Mouse (Mus musculus) heart, adult 11 months (tissue): ENCODE measurements around the gene Phf2.

Experiments
- DNase-seq: peaks from one replicate; pipeline ENCODE4 v3.0.0; 2022

The Phf2 gene

DNA sequence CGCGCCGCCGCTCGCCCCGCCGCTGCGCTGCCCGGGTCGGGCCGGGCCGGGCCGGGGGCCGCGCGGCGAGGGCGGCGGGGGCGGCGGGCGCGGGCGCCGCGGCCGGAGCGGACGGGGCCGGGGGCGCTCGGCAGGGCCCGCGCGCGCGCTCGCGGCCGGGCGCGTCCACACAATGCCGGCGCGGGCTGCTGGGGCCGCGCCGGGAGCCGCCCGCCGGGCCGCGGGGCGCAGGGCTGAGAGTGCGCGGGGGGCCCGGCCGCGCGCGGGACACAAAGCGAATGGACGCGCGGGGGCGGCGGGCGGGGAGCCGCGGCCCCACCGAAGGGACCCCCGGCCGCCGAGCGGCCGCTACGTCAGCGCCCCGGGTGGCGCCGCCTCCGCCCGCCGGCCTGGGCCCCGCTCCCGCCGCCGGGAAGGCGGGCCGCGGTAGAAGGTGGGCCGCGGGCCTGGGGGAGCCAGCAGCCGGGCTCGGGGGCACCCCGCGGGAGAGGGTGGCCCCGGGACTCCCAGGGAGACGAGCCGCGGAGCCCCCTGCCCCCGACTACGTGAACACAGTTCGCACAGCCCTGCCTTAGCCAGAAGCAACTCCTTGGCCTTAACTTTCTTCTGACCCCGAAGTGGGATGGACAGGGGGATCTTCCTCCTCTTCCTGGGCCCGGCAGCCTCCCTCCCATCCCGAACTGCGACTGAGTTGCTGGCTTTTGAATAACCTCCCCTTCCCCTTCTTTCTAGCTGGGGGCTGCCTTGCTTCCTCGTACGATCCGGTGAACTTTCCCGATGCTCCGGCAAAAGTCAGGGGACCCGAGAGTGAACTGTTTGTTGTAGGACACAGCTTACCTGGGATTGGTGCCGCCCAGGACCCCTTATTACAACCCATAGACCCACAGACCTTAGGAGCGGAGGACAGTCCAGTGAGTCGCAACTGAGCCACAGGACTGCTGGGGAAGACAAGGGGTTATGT is at the start of gene Phf2:
Phf2 (minus strand) TSS at position 349 of the 961 bp plus-strand sequence.
- peak; percentile 97 for DNase-seq

DNA sequence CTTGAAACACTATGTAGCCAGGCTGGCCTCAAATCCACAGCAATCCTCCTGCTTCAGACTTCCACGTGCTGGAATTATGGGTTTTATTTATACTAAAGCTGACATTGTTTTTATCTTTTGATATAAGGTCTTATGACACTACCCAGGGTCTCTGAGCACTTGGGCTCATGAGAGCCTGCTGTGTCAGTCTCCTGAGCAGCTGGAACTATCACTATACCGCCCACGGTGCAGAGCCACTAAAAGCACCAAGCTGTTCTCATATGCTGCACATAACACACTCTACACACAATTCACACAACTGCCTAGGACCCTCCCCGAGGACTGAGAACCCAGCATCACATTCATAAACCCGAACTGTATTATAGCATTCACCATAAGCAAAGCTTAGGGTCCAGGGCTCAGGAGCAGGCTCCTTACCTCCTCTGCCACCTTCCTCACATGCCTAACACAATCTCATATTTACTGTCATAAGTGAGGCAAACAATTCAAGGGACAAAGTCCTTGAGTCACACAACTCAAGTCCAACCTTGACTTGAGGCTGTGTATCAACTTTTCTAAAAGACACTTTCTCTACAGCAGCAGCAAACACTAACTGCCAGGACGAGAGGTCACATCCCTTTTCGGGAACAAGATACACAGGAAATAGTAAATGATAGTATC is 49.0 kb upstream of the Phf2 start:
- DNase-seq, result no peak

DNA sequence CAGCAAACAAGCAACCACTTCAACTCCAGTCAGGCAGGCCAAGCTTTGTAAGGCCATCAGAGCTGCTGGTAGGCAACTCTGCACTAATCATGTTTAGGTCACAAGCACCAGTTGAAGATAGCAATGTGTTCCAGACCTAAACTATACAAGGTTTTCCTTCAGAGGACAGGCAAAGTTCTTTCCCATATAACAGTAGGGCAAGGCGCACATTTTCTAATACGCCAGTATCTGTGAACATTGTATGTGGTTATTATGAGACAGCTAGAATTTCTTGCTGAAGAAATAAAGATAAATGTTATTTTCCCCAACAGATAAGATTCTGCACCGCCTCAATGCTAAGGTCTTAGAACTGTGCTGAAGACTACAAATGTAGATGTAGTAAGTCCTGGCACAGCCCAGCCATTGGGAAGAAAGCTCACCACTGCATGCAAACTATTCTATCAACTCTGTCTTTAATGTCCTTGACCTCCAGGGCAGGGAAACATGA is 46.2 kb upstream of the Phf2 start:
- no peak for DNase-seq

DNA sequence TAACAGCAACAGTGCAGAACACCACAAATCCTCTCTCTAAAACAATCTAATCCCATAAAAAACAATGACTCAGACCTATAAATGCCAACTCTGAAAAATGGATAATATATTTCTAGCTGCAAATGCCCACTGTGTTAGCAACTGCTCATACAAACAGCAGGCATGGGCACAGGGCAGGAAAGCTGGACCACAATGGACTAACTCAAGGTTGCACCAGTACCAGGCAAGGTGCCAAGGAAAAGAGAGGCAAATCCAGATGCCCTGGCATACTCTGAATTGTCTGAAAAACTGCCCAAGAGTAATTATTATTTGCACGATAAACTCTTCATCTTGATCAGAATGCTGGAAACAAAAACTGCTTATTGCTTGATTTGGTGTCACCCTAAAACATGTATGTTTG is 42.8 kb upstream of the Phf2 start:
- DNase-seq, result no peak

DNA sequence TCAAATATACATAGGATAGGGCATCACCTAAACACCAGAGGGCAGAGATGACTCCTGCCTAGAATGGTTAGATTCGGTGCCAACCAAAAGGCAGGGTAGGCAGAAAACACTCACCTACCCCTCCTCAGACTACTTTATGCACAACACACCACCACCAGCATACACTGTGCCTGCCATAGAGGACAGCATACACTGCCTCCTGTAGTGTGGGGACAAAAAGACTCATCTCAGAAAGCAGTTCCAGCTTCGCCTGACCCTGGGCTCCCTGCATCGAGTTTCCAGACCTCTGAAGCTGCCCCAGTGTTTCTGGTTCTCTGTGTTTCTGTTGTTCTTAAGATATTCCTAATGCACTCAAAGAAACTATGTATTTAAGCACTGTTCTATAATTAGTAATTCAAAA is 42.2 kb upstream of the Phf2 start:
- no peak for DNase-seq

DNA sequence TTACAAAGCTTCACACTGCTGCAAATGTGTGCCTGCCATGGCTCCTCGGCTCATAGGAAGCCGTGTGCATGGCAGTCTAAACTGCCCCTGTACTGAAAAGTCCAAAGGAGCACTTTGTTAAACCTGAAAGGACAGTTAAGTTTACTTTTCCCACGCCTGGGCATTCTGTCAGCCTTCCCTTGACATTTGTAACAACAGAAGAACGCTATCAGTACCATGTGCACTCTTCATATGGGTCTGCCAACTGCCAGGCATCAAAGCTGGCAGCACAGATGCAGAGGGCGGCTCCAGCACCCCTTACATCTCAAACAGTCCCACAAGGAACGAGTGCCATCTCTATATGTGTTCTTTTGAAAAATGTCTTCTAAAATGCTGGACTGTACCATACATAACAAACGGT is 40.5 kb upstream of the Phf2 start:
- no peak for DNase-seq

DNA sequence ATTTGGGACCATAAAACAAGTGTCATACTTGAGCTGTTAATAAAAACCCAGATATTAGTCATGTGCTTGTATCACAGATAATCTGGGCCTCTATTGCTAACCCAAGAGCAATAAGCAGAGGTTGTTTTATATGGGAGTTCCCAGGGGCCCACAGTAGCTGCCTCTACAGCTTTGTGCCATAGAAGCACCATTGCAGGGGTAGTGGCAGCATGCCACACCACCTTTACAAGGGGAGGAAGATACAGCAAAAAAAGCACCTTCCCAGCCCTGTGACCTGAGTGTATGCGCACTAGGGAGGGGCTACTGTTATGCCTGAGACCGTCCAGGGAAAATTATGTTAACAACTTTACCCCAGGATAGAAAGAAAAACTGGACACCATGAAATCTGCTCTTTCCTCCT is 34.5 kb upstream of the Phf2 start:
- DNase-seq, result no peak

DNA sequence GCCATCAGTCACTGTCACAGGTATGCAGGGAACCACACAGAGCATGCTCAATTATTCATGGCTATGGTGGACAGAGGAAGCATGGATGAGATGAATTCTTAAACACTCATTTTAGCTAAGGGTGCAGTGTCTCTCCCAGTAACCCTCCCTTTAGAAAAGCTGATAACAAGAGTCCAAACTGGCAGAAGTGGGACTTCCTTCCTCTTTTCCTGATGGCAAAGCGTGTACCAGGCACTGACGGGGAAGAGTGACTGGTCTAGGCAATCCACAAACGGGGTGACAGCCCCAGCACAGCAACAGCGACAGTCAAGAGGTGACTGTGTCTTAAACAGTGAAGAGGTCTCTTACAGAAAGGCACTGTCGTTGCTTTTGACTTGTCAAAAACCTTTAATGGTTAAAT is 24.5 kb upstream of the Phf2 start:
- DNase-seq, result no peak

DNA sequence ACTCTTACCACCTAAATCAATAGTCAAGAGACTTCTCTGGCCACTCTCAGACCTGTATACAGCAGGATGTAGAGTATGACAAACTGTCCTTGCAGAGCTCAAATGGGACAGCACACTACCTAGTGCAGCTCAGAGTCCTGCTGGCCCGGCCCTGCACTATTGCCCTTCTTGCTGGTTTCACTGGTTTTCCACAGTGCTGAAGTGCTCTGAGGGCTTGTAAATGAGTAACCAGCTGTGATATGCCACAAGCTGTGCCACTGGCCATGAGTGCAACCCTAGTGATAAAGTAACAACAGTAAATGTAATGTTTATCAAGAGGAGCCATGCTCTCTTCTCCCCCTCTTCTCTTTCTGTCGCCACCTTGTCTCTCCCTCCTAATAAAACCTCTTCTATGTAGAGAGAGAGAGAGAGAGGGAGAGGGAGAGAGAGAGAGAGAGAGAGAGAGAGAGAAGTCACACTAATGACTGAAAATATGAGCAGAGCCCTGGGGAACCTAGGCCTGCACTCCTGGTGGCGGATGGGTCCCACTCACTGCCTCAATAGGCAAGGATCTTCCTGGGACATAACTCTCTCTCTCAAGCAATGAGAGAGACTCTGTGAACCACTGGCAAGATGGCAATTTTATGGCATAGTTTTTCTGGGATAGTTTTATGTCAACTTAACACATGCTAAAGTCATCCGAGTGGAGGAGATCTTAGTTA is 19.5 kb upstream of the Phf2 start:
- no peak for DNase-seq

DNA sequence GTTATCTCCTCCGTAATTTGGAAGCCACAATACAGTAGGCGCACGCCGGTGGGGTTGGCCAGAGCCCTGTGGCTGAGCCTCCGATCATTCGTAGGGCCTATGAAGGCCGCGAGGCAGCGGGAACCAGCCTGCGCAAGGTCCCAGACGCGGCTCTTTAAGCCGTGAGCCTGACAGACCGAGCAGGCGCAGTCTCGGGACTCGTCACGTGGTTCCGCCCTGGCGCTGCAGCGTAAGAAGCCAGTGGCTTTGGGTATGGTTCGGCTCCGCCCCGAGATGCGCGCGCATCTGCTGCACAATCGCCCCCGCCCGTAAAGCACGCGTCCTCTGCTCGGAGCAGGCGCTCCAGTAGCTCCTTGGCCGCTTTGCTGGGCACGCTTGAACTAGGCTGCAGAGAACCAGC is 7.6 kb upstream of the Phf2 start:
- peak; percentile 100 for DNase-seq

DNA sequence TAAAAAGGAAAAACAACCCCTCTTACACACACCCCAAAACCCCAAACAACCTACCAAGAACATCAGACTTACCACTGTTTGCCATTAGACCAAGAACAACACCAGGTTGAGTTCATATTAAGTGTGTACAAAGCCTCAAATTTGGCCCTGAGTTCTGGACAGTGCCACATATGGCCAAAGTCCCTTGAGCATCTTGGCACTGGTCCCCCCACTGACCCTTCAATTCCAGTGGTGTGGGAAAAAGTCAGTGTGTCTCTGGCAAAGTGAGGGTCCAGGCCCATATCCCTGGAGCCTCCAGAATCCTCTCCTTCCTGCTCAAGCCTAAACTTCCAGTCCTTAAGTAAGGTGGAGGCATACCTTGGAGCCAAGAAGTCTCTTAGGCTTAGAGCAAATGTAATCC is 6.9 kb upstream of the Phf2 start:
- DNase-seq, result no peak

DNA sequence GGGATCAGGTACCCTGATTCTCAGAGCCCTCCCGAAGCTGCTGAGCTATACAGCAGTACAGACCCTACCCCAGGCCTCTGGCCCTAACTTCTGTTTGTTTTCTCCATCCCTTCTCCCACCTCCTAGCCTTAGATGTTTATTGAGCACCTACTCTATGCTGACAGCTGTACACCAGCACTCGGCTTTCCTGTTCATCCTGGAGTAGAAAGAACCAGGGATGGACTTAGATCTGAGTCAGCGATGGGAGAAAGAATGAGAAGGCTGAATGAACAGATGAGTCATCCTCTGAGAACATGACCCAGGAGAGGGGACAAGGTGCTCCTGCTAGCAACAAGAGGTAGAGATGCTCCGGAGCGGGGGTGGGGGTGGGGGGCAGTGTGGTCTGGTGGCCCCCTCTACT is 1.8 kb upstream of the Phf2 start:
- DNase-seq, result no peak

DNA sequence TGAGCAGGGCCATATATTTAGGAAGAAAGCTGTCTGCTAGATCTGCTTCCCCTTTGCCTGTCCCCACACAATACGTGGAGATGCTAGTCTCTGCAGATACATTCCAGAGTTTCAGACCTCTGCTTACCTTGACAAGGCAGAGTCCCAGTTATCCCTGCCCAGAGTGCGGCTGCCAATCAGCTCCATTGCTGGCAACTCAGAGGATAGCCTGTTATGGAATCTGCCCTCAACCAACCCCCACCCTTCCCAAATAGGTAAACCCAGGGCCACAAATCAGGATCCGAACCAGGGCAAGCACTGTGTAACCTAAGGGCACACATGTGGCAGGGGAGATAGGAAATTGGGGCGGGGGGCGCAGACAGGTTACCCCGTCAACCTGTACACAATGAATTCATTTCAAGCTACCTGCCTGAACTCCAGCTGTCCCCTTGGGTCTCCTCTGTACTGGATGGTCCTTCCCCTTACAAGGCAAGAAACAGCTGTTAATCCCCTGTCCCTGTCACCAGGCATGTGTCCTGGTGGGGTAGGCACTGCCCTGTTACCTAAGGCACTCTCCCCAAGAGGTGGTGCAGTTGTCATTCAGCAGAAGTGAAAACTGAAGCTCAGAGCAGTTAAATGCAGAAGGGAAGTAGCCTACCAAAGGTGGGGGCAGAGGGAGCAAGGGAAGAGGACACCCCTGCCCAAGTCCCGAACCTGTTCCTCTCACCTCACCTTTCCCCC is 1.1 kb upstream of the Phf2 start:
- peak; percentile 93 for DNase-seq

DNA sequence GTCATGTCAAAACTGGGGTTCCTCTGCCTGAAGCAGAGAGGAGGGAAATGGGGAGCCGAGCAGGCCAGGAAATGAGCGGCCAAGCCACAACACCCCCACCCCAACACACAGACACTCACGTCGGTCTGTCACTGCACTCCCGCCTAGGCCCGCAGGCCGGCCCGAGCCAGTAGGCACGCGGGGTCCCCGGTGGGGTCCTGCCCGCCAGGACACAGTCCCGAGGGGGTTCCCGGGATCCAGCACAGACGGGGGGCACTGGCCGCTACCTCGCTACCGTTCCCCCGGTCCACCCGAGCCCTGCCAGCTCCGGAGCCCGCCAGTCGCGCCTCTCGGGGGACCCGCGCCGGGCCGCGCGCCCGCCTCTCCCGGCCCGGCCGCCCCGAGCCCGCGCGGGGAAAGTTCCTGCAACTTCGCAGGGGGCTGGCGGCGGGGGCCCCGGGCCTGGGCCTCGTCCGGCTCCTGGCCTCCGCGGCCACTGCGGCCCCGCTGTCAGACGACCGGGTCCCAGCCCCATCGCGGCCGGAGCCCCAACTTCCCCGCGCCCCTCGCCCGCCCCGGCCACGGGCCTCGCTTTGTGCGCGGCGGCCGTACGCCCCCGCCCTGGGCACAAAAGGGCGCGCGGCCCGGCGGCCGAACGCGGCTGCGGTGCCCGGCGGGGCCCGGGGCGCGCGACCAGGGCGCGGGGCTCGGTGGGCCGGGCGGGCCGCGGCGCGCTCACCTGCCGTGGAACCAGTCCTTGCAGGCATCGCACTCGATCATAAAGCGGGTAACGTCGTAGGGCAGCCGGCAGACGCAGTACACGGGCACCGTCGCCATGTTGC is 759 bp downstream of the Phf2 start:
- peak; percentile 97 for DNase-seq

DNA sequence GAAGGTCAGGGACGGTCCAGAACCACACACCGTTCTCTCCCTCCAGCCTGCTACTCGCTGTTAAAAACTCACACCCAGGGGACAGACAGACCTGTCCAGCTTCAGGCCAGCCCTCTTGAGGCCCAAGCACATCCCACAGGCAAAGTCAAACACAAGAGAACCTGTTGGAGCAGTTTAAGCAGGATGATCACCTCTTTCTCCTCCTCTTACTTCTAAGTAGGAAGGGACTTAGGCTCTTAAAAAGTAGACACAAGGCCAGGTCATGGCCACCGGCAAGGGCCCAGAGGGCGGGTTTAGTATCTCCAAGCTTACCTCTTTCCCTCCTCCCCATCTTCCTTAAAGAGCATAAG is 1.3 kb downstream of the Phf2 start:
- DNase-seq, result no peak

DNA sequence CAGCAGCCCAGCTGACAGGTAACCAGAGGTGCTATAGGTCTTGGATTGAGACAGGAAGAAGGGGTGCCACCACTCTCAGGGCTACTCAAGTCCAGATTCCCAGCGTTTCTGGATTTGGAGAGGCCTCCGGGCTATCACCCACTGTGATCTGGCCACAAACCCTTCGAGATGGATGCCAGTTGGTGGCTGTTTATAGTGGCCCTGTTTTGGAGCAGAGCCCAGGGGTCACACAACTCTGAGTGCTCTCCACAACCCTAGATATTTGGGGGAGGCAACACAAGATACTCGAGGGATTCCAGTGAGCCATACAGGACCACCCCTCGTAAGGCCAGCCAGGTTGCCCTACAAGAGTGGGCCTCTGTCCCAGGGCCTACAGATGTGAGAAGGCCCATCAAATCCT is 1.8 kb downstream of the Phf2 start:
- DNase-seq, result peak; percentile 90

DNA sequence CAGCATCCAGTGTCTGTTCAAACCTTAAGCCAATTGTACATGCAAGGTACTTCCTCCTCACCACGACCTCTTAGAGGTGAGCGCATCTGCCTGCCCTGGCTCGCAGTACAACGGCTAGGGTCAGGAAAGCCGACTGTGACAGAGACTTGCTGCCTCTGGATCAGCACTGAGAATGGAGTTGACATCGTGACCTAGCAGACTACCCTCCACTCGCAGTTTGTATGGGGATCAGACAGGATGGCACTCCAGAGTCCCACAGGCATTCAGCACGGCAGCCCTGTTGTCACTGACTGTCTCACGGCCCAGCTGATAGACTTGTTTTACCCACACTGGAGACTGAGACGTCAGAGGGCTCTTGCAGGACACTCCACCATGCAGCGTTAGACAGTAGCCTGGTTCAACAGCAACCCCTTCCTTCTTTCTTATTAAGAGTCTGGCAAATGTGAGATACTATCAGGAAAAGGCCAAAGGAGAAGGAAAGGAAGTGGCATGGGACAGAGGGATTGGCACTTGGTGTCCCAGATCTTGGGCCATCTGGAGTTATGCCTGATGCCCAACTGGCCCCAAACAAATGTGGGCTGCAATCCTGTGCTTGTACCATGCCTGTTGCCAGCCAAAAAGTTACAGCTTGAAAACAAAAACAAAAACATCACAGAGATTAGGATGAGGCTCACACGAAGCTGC is 6.1 kb downstream of the Phf2 start:
- DNase-seq, result peak; percentile 86

DNA sequence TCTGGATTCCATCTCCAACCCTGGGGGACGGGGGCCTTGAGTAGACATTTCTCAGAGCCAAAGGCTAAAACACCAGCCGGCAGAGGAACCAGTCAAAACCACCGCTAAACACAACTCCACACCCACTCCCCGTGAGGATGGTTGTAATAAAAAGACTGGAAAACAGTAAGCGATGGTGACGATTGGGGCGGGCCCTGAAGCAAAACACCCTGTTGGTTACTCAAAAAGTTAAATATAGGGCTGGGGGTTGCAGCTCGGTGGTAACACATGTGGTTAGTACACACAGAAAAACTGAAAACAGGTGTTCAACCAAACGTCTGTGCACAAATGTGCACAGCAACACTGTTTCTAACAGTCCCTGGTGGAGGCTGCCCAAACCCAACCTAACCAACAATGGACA is 7.4 kb downstream of the Phf2 start:
- no peak for DNase-seq

DNA sequence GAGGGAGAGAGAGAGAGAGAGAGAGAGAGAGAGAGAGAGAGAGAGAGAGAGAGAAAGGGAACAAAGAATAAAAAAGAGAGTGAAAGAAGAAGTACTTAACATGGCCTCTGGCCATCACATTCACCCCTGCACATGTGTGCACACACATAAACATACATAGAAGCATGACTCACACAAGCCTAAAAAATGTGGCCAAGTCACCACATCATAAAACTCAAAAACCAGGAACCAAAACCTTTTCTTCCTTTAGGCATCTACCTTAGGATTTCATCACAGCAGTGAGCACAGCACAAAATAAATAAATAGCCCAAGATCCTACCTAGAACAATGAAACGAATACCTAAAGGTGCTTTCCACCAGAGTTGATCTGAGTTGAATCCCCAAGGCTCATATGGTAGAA is 9.0 kb downstream of the Phf2 start:
- no peak for DNase-seq

DNA sequence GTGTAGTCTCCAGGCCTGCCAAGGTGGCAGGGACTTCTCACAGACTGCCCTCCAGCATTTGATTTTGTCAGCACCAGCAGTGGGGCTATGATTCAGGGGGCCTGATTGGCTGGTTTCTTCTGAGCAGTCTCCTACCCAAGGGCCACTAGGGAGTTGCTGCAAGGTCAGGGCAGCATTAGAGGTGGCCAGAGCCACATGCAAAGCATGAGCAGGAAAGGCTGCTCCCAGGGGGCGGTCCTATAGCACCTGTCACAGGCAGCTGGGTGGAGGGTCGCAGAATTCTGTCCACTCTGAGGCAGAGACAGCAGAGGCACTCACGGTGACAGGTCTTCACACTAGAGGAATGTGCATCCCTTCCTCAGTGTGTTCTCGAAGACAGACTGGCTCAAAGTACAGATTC is 12.1 kb downstream of the Phf2 start:
- DNase-seq, result no peak

DNA sequence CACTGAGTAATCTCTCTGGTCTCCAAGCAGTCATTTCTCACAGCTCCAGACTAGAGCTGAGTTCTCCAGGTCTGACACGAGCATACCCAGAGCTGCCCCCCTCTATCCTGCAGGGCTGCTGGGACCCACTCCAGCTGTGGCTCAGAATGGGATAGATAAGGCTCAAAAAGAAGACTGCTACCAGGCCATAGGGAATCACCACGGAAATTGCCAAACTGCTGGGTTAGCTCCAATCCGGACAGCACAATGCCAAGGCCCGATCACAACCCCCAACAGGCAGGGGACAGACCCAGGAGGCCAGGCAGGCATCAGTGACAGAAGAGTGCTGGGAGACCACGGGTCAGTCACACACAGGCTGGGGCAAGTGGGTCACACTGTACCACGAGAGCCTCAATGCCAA is 12.9 kb downstream of the Phf2 start:
- DNase-seq, result no peak
